Mouse (Mus musculus): Measurements from ENCODE around the gene Tmem270.

Tmem270 gene

GRCm38 (mm10) chr5:134887447-134888335 is 18.8 kb downstream of the Tmem270 start:
- in situ Hi-C loops (cut with MboI, MseI) = no loop called here

DNA sequence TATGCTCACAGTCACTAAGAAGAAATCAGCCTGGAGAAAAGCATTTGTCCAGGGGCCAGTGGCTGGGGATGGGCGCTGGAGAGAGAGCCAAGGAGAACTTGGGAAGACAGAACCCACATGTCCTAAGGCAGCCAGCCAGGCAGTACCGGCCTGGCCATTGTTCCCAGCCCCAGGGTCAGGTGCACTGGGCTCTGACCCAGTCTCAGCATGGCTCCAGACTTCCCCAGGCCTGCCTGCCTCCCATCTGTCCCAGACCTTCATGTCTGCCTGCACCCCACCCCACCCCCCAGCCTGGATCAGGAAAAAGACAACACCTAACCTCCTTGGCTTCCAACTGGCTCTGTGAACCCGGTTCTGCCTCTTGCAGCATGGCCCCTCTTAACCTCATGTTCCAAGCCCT is 23.5 kb downstream of the Tmem270 start:
- in situ Hi-C loops (cut with MboI, MseI) = no loop called here

- in situ Hi-C loops (cut with MboI, MseI) = no loop called here
Observed at GRCm38 (mm10) chr5:134876801-134877200, 29.7 kb downstream of the Tmem270 start.

DNA sequence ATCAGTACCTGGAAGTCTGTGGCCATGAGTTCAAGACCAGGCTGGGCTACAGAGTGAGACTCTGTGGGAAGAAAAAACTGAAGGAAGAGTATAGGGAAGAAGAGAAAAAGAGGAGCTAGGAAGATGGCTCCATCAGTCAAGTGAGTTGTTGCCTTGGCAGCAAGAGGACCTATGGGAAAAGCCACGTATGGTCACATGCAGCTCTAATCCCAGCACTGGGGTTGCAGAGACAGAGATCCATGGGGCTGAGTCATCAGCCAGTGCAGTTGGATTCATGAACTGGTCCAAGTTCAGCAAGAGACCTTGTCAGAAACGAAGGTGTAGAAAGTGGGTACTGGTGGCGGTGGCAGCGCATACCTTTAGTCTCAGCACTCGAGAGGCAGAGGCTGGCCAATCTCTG is 31.3 kb downstream of the Tmem270 start:
- in situ Hi-C loops (cut with MboI, MseI) = no loop called here

GRCm38 (mm10) chr5:134873956-134874879 is 32.3 kb downstream of the Tmem270 start:
- in situ Hi-C loops (cut with MboI, MseI) = loop anchor here (5.0 kb wide), 1 partner anchor 87 kb away; no protein-coding TSS in a partner anchor

DNA sequence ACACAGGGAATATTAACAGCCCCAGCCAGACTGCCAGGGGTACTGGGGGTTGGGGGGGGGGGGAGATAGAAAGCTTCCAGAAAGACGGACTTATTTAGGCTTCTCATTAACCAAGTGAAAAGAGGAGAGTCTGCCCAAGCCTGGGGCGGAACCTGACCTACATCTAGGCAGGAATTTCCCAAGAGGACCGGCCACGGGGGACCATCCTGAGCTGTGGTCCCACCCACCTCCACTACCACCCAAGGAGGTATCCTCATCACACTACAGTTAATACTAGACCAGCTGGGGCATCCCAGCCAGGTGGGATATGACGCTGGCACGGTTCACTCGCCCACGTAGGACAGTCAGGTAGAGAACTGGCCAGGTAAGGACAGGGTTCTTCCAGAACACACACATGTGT is 33.5 kb downstream of the Tmem270 start:
- in situ Hi-C loops (cut with MboI, MseI) = loop anchor here (5.0 kb wide), 1 partner anchor 86 kb away; no protein-coding TSS in a partner anchor

GRCm38 (mm10) chr5:134872597-134872996 is 33.9 kb downstream of the Tmem270 start:
- in situ Hi-C loops (cut with MboI, MseI) = loop anchor here (5.0 kb wide), 1 partner anchor 85 kb away; no protein-coding TSS in a partner anchor

DNA sequence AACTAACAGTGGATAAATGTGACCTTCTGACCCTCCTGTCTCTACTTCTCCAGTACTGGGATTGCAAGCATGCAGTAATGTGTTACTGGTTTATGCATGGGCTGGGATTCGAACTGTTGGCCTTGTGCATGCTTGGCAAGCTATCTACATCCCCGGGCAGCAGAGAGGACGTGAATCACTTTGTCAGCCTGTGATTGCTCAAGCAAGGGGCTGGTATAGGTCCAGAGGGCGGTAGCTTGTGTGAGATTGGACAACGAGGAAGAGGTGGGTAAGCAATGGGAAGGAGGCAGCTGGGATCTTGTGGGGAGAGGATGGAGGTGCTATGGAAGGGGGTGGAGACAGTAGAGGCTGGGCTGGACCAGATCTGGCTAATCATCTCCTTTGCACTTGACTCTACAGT is 38.0 kb downstream of the Tmem270 start:
- in situ Hi-C loops (cut with MboI, MseI) = no loop called here

GRCm38 (mm10) chr5:134867320-134868144 is 39.0 kb downstream of the Tmem270 start:
- in situ Hi-C loops (cut with MboI, MseI) = no loop called here

DNA sequence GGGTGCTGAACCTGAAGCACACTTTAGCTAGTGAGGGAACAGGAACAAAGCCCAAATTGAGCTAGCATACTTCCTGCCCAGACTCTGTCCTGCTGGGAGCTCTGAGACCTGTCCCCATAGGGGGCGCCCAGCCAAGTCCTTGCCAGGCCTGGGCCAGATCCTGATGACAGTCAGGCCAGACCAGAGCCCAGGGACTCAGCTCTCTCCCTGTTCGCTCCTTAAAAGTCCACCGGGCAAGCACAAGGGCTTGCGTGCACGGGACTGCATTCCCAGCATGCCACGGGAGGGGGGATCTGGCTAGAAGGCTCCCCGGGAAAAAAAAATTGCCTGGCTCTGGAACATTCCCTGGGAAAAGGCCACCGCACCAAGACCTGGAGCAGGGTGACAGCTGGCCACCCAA is 41.4 kb downstream of the Tmem270 start:
- in situ Hi-C loops (cut with MboI, MseI) = no loop called here

DNA sequence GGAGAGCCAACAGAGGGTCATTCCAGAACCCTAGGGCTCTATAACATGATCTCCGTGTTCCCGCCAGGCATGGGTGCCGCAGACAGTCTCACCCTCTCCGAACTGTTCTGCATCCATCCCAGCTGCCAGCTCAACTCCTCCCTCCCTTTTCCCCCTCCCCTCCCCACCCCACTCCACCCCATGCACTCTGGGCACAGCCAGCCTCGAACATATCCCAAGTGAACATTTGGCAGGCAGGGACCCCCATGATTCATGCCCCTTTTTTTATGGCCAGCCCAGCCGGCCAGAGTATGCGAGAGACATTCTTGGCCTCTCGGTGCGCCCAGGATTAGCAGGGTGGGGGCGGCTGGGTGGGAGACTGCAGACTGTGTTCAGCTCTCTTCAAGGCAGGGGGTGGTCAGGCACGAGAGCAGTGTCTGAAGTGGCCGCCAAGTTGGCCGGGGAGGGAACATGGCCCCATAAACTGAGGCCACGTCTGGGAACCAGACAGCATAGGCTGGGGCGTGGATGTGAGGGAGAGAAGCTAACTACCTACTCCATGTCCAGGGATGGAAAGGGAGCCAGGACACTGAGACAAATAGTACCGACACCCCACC is 44.5 kb downstream of the Tmem270 start:
- in situ Hi-C loops (cut with MboI, MseI) = no loop called here

GRCm38 (mm10) chr5:134859193-134859592 is 47.3 kb downstream of the Tmem270 start:
- in situ Hi-C loops (cut with MboI, MseI) = no loop called here

DNA sequence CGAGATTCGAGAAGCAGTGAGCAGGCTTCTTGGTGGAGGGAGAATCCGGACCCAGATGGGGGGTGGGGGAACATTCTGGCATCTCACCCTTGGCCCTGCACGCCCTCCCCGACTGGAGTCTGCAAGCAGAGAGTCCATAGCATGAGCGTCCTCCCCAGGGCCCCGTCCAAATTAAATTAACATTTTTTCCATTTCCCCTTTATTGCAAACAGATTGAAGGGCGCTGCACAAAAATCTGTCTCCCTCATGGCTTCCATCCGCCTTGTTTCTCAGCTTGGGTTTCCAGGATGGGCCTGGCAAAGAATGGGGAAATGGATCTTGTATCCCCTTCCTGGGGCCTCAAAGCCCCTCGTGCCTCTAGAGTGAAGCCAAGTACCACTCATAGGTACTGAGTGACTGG is 48.2 kb downstream of the Tmem270 start:
- in situ Hi-C loops (cut with MboI, MseI) = no loop called here

- in situ Hi-C loops (cut with MboI, MseI) = no loop called here
Observed at GRCm38 (mm10) chr5:134852873-134853272, 53.7 kb downstream of the Tmem270 start.

Measured in T-helper 1 cell (primary cell).